Mouse (Mus musculus) activated CD4-positive, CD25-positive, alpha-beta regulatory T cell, adult 4 months (primary cell): Measurements from ENCODE around the gene Snn. TPM values are rescaled to one million over a fixed set of nuclear protein-coding genes. Genes with fewer than 3 reads are reported as not detected.
A peak's percentile ranks its signal among the peaks of the same experiment; 100 is the strongest.

Source experiments
- ATAC-seq: one replicate; pipeline ENCODE4 v1.8.0; 2017
- polyA plus RNA-seq, 2 experiments: library from polyadenylated mRNA; unstranded; fragments of 100-300 nt; shearing (Covaris generic); gene quantifications; one replicate each; pipeline ENCODE4 v1.2.1; 2017

The Snn gene
- polyA plus RNA-seq, 2 experiments from 2014 or later = 0.53 to 1.2 TPM

DNA sequence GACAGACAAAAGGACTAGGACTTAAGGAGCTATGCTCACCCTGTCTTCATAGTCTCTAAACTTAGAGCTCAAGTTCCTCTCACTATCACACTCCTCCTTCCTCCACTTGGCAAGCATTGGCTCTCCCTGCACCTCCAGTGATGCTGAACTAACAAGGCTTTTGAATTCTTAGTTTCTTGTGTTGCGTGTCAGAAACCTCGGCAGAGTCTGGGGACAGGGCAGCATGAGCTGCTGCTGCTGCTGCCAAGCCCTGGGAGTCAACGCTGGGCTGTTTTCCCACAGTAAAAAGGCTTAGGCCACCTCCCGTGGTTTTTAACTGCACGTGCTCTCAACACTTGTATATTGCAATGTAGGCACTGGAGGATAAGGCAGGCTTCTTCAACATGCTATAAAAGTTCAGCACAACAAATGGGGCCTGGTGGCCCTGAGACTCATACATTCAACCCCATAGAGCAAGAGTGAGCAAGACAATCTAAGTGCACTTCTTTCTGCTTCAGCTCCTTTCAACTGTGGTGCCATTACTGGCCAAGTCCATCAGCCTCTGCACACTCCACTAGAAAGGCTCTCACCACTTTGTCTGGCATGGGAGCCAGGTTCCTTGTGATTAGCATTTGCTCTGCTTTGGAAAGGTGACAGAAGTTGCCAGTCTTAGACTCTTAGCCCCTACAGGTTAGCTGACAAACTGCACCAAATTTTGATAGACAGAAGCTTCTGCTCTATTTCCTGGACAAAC lies 26.3 kb downstream of the Snn start:
- no peak for ATAC-seq

DNA sequence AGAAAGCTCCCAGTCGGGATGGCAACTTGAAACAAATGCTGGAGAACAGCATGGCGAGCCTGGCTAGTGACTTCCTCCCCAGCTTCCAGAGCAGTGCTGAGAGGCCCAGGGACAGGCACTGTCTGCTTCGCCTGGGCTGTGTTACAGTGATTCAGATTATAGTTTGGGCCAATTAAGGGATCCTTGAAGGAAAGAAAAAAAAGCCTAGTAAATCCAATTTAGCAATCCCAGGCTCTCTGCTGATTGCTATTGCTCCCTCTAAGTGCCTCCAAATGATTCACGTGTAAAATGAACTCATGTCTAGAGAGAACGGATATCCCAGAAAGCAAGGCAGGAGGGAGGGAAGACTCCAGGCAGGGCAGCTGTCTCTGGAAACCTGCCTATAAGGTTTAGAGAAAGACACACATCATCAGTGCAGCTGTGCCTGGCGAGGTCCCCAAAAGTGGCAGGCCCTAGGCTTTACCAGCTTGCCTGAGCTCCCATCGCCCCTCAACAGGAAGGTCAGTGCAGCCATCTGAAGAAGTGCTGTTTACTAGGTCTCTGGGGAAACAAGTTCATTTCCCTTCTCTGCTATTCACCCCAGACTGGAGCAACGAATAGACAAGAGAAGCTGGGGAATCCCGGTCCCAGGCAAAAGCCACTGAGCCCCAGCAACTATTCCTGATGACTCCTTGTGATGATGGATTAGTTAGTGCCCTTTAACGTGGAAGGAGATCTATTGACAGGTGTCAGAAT lies 30.3 kb downstream of the Snn start:
- ATAC-seq = no peak

DNA sequence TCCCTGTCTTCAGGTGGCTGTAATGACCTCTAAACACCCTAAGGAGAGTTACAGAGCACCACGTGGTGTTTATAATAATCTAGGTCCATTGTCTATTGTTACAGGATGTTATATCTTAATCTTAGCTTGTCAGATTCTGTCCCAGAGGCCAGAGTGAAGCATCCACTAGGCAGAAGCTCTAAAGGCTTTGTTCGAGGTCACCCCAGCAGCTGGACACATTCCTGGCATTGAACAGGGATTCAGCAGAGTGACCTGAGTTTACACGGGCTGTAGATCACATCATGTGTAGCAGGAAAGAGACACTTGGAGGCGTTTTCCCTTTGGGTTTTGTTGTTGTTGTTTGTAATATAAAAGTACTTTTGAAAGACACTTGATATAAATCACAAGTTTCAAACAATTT lies 31.3 kb downstream of the Snn start:
- ATAC-seq = no peak

DNA sequence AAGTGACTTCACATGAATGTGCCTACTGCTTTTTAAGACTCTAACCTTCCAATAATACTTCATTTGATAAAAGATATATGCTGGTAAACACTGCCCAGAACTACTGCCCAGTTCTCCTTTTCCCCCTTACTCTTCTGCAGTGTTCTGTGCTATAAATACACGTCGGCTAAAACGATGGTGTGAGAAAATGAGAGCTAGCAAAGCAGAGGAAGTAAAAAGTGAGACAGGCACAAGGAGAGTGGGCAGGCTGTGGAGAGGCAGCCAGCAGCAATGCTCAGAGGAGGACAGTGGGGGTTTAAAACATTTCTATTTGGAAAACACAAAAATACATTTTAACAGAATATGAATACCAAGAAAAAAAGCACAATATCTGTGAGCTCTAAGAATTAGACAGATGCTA lies 31.8 kb downstream of the Snn start:
- no peak for ATAC-seq

DNA sequence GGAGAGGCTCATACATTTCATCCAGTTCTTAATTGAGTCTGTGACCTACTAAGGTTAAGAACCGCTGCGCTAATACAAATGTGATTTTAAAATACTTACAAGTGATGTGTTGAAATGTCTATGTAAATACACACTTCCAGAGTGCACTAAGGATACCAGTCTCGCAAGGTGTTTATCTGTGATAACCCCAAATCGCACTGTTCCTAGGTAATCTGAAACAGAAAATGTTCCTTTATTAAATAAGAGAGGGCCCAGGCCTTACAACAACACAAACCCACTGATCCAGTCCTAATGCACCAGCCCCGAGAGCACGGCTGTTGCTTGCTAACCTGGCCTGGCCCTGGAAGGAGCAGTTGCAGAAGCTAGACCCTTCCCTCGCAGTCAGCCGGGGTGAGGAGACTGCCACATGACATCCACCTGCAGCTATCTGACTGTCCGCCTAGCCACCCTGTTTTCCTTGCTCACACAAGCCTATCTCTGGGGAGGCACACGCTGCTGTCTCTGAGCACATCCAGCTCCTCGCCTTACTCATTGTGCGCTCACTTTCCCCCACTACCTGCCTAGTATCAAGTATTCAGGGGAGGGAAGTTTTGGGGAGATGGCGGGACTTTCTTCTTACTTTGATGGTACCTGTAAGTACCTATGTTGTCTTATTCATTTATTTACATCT lies 33.1 kb downstream of the Snn start:
- no peak for ATAC-seq

DNA sequence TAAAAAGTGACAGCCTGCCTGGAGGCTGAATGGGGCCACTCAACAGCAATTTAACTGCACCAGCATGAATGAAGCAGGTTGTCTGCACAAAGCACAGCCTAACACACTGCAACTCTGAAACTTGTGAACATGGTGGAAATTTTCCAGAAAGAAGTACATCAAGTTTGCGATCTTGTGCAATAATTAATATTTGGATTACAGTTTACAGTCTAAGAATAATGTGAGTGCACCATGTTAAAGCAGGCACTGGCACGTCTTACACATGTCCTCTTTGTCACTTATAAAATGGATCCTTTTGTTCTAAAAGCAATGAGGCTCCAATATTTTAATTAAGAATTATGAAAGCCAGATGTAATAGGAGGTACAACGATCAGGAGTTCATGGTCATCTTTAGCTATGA lies 36.6 kb downstream of the Snn start:
- ATAC-seq = no peak

DNA sequence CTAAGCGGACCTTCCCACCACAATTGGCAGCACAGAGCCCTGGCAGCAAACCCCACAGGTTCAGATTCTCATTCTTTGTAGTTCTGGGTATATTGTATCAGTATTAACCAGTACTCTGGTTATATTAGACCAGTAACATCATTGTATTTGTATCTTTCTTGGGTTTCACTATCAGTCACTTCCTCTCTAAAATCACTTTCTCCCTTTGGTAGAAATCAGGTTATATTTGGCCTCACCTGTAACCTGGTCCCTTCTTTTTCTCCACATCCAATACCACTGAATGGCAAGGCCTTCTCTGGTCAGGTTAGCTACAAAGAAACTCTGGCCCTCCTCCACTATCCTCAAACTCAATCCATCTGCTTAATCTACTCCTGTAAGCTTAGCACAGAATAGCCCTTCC lies 44.2 kb downstream of the Snn start:
- ATAC-seq = no peak

DNA sequence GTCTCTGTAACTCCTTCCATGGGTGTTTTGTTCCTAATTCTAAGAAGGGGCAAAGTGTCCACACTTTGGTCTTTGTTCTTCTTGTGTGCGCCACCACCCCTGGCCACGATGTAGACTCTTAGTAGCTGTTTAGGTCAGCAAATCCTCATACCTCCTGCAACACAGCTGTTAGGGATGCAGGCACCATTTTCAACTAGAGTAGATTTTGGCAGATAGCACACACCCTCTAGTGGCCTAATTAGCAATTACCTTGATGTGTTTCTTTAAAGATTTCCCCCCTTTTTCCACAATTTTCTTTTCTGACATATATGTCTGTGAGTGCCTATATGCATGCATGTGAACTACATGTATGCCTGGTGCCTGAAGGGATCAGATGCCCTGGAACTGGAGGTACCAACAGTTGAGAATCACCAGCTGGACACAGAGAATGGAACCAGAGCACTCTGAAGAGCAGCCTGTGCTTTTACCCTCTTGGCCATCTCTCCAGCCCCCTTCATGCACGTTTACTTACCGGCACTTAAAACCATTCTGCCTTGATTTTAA lies 48.5 kb downstream of the Snn start:
- peak; percentile 43 for ATAC-seq

DNA sequence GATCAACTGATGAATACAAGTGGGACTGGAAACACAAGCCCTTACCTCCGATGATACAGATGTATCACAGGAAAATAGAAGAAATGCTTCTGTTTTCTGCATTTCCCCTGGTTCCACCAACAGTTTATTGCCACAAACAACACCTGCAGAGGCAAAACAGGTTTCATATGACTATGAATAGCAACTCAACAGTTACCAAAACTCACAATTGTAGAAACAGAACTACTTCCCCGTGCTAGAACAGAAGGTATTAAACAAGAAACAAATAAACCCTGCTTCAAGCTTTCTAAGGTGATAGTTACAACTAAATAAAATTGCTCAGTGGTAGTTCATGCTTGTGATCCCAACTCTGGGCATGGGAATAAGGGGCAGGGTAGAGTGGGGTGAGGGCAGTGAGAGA lies 61.9 kb downstream of the Snn start:
- no peak for ATAC-seq

DNA sequence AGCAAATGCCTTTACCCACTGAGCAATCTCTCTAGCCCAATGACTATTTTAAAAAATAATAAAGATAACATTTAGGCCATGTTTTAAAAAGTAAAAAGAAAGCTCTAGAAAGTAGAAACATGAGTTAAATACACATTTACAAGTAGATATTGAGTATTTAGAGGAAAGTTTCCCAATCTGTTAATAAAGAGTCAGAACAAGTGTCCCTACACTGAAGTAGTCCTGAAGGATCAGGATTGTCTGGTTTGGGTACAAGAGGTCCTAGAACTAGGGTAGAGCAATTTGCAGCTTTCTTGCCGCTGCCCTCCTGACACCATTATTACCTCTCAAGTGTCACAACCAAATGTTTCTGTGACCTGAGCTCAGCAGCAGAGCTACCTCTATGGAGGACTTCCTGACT lies 63.4 kb downstream of the Snn start:
- ATAC-seq = no peak

Other genes starting within 250 kb of the Snn start
- gene Gm11172, start 248.0 kb upstream of the Snn start, polyA plus RNA-seq = not detected
- gene Rmi2, start 225.9 kb upstream of the Snn start, polyA plus RNA-seq = 1 to 10 TPM; 1.3 to 1.9 TPM
- gene Litaf, start 5.2 kb downstream of the Snn start, polyA plus RNA-seq = 10 to 100 TPM; 40.1 to 49.5 TPM
- gene Txndc11, start 73.7 kb downstream of the Snn start, polyA plus RNA-seq = 1 to 10 TPM; 7.9 to 8.2 TPM
- gene Zc3h7a, start 115.4 kb downstream of the Snn start, polyA plus RNA-seq = 100 to 1,000 TPM; 210 to 235 TPM
- 100 to 1,000 TPM; 186 to 201 TPM for gene Rsl1d1, start 142.4 kb downstream of the Snn start, polyA plus RNA-seq
- gene Gspt1, start 193.4 kb downstream of the Snn start, polyA plus RNA-seq = 10 to 100 TPM; 40.4 to 44.2 TPM